Mouse (Mus musculus): Measurements from ENCODE around the gene Prkg1. TPM values are rescaled to one million over a fixed set of nuclear protein-coding genes. Genes with fewer than 3 reads are reported as not detected.
A peak's percentile ranks its signal among the peaks of the same experiment; 100 is the strongest.

Gene Prkg1
- polyA plus RNA-seq, 1 experiment from 2014 or later, result 2.1 TPM

- WGBS, result 20% methylated on average over 7 of the region's 7 CpGs
- Histone ChIP-seq H3K4me2 (replicated peaks; ENCODE audit: low read depth, low read length) (peak overlapping the region; percentile 44), H3K9me3 (ENCODE audit: control insufficient read depth, low read length) (peaks cover 9% of the 10 kb centered on the region), H3K4me1 (ENCODE audit: control insufficient read depth, insufficient read depth, low read length) (peaks cover 12% of the 10 kb centered on the region; the same call in 1 of the 2 replicates), H3K9ac (ENCODE audit: low read depth, low read length) (peak overlapping the region; percentile 36; the same call in 1 of the 2 replicates), H3K36me3 (ENCODE audit: control insufficient read depth, insufficient read depth, low read length) (peaks cover 23% of the 10 kb centered on the region), H3K27ac (ENCODE audit: low read depth, low read length) (peak overlapping the region; percentile 56; the same call in 1 of the 2 replicates), H3K27me3 (ENCODE audit: control insufficient read depth, insufficient read depth, low read length) (no peaks in the 10 kb centered on the region), H3K4me3 (ENCODE audit: low read length) (peak overlapping the region; percentile 65)
- peak; percentile 33; the same call in 1 of the 2 replicates for ATAC-seq (ENCODE audit: low FRiP score, low TSS enrichment)
Measured at GRCm38 (mm10) chr19:31082226-31082625, 682.6 kb downstream of the Prkg1 start.

GRCm38 (mm10) chr19:31078241-31078640 lies 686.6 kb downstream of the Prkg1 start:
- H3K4me2 ChIP-seq (replicated peaks; ENCODE audit: low read depth, low read length), result no peak overlapping the region
- H3K4me3 ChIP-seq (ENCODE audit: low read length), result no peak overlapping the region
- H3K9ac ChIP-seq (ENCODE audit: low read depth, low read length), result no peak overlapping the region
- no peaks in the 10 kb centered on the region for H3K36me3 ChIP-seq (ENCODE audit: control insufficient read depth, insufficient read depth, low read length)
- no peaks in the 10 kb centered on the region for H3K9me3 ChIP-seq (ENCODE audit: control insufficient read depth, low read length)
- no peaks in the 10 kb centered on the region for H3K27me3 ChIP-seq (ENCODE audit: control insufficient read depth, insufficient read depth, low read length)
- no peak for ATAC-seq (ENCODE audit: low FRiP score, low TSS enrichment)
- no peak overlapping the region for H3K27ac ChIP-seq (ENCODE audit: low read depth, low read length)
- peaks cover under 1% of the 10 kb centered on the region; the same call in 1 of the 2 replicates for H3K4me1 ChIP-seq (ENCODE audit: control insufficient read depth, insufficient read depth, low read length)
- 59% methylated on average over 3 of the region's 3 CpGs for WGBS

- no peaks in the 10 kb centered on the region for H3K27me3 ChIP-seq (ENCODE audit: control insufficient read depth, insufficient read depth, low read length)
- no peak for ATAC-seq (ENCODE audit: low FRiP score, low TSS enrichment)
- H3K36me3 ChIP-seq (ENCODE audit: control insufficient read depth, insufficient read depth, low read length), result no peaks in the 10 kb centered on the region
- H3K9ac ChIP-seq (ENCODE audit: low read depth, low read length), result no peak overlapping the region
- no peaks in the 10 kb centered on the region for H3K9me3 ChIP-seq (ENCODE audit: control insufficient read depth, low read length)
- H3K27ac ChIP-seq (ENCODE audit: low read depth, low read length), result no peak overlapping the region
- H3K4me3 ChIP-seq (ENCODE audit: low read length), result no peak overlapping the region
- H3K4me2 ChIP-seq (replicated peaks; ENCODE audit: low read depth, low read length), result no peak overlapping the region
- 86% methylated on average over 4 of the region's 4 CpGs for WGBS
- H3K4me1 ChIP-seq (ENCODE audit: control insufficient read depth, insufficient read depth, low read length), result no peaks in the 10 kb centered on the region
Measured at GRCm38 (mm10) chr19:31076106-31076505, 688.7 kb downstream of the Prkg1 start.

- H3K9ac ChIP-seq (ENCODE audit: low read depth, low read length), result no peak overlapping the region
- H3K4me3 ChIP-seq (ENCODE audit: low read length), result no peak overlapping the region
- H3K27me3 ChIP-seq (ENCODE audit: control insufficient read depth, insufficient read depth, low read length), result no peaks in the 10 kb centered on the region
- H3K27ac ChIP-seq (ENCODE audit: low read depth, low read length), result no peak overlapping the region
- no peak for ATAC-seq (ENCODE audit: low FRiP score, low TSS enrichment)
- H3K4me1 ChIP-seq (ENCODE audit: control insufficient read depth, insufficient read depth, low read length), result no peaks in the 10 kb centered on the region
- no peaks in the 10 kb centered on the region for H3K9me3 ChIP-seq (ENCODE audit: control insufficient read depth, low read length)
- 25% methylated on average over 3 of the region's 3 CpGs for WGBS
- no peak overlapping the region for H3K4me2 ChIP-seq (replicated peaks; ENCODE audit: low read depth, low read length)
- no peaks in the 10 kb centered on the region for H3K36me3 ChIP-seq (ENCODE audit: control insufficient read depth, insufficient read depth, low read length)
Measured at GRCm38 (mm10) chr19:31074717-31075063, 690.1 kb downstream of the Prkg1 start.

- no peak for ATAC-seq (ENCODE audit: low FRiP score, low TSS enrichment)
- H3K27ac ChIP-seq (ENCODE audit: low read depth, low read length), result no peak overlapping the region
- no peak overlapping the region for H3K9ac ChIP-seq (ENCODE audit: low read depth, low read length)
- no peak overlapping the region for H3K4me3 ChIP-seq (ENCODE audit: low read length)
- WGBS, result 63% methylated on average over 24 of the region's 24 CpGs
- H3K36me3 ChIP-seq (ENCODE audit: control insufficient read depth, insufficient read depth, low read length), result no peaks in the 10 kb centered on the region
- H3K4me2 ChIP-seq (replicated peaks; ENCODE audit: low read depth, low read length), result no peak overlapping the region
- H3K27me3 ChIP-seq (ENCODE audit: control insufficient read depth, insufficient read depth, low read length), result no peaks in the 10 kb centered on the region
- no peaks in the 10 kb centered on the region for H3K9me3 ChIP-seq (ENCODE audit: control insufficient read depth, low read length)
- H3K4me1 ChIP-seq (ENCODE audit: control insufficient read depth, insufficient read depth, low read length), result no peaks in the 10 kb centered on the region
Measured at GRCm38 (mm10) chr19:31073959-31074716, 690.7 kb downstream of the Prkg1 start.

- Histone ChIP-seq H3K4me2 (replicated peaks; ENCODE audit: low read depth, low read length) (no peak overlapping the region), H3K9me3 (ENCODE audit: control insufficient read depth, low read length) (no peaks in the 10 kb centered on the region), H3K4me1 (ENCODE audit: control insufficient read depth, insufficient read depth, low read length) (no peaks in the 10 kb centered on the region), H3K4me3 (ENCODE audit: low read length) (no peak overlapping the region), H3K27me3 (ENCODE audit: control insufficient read depth, insufficient read depth, low read length) (no peaks in the 10 kb centered on the region), H3K9ac (ENCODE audit: low read depth, low read length) (no peak overlapping the region), H3K36me3 (ENCODE audit: control insufficient read depth, insufficient read depth, low read length) (no peaks in the 10 kb centered on the region), H3K27ac (ENCODE audit: low read depth, low read length) (no peak overlapping the region)
- ATAC-seq (ENCODE audit: low FRiP score, low TSS enrichment), result no peak
- 76% methylated on average over 11 of the region's 11 CpGs for WGBS
Measured at GRCm38 (mm10) chr19:31065206-31065781, 699.5 kb downstream of the Prkg1 start.

GRCm38 (mm10) chr19:31064740-31065139 lies 700.1 kb downstream of the Prkg1 start:
- H3K36me3 ChIP-seq (ENCODE audit: control insufficient read depth, insufficient read depth, low read length), result no peaks in the 10 kb centered on the region
- WGBS, result 76% methylated on average over 1 of the region's 1 CpGs
- no peak overlapping the region for H3K9ac ChIP-seq (ENCODE audit: low read depth, low read length)
- no peaks in the 10 kb centered on the region for H3K9me3 ChIP-seq (ENCODE audit: control insufficient read depth, low read length)
- no peak overlapping the region for H3K27ac ChIP-seq (ENCODE audit: low read depth, low read length)
- ATAC-seq (ENCODE audit: low FRiP score, low TSS enrichment), result no peak
- no peak overlapping the region for H3K4me3 ChIP-seq (ENCODE audit: low read length)
- no peaks in the 10 kb centered on the region for H3K4me1 ChIP-seq (ENCODE audit: control insufficient read depth, insufficient read depth, low read length)
- H3K27me3 ChIP-seq (ENCODE audit: control insufficient read depth, insufficient read depth, low read length), result no peaks in the 10 kb centered on the region
- H3K4me2 ChIP-seq (replicated peaks; ENCODE audit: low read depth, low read length), result no peak overlapping the region

- Histone ChIP-seq H3K9ac (ENCODE audit: low read depth, low read length) (no peak overlapping the region), H3K4me1 (ENCODE audit: control insufficient read depth, insufficient read depth, low read length) (no peaks in the 10 kb centered on the region), H3K27ac (ENCODE audit: low read depth, low read length) (no peak overlapping the region), H3K4me3 (ENCODE audit: low read length) (no peak overlapping the region), H3K4me2 (replicated peaks; ENCODE audit: low read depth, low read length) (no peak overlapping the region), H3K9me3 (ENCODE audit: control insufficient read depth, low read length) (no peaks in the 10 kb centered on the region), H3K27me3 (ENCODE audit: control insufficient read depth, insufficient read depth, low read length) (no peaks in the 10 kb centered on the region), H3K36me3 (ENCODE audit: control insufficient read depth, insufficient read depth, low read length) (no peaks in the 10 kb centered on the region)
- ATAC-seq (ENCODE audit: low FRiP score, low TSS enrichment), result no peak
- 95% methylated on average over 4 of the region's 4 CpGs for WGBS
Measured at GRCm38 (mm10) chr19:31046601-31047000, 718.2 kb downstream of the Prkg1 start.

Measured in kidney, embryonic 14.5 days (tissue).